Mouse (Mus musculus) granulocyte monocyte progenitor cell, adult 5-6 weeks (primary cell): Measurements from ENCODE around the gene Syt9. TPM values are rescaled to one million over a fixed set of nuclear protein-coding genes. Genes with fewer than 3 reads are reported as not detected.
"Not testable (repeated sequence)": the region's sequence is repeated elsewhere in the genome, so short reads cannot be mapped to it uniquely, and the experiment has no call there.

ENCODE experiments used
- ATAC-seq: replicated peaks from 2 replicates; pipeline ENCODE4 v1.8.0; 2016; ENCODE audit warnings: mild to moderate bottlenecking, moderate TSS enrichment, inconsistent platforms; ENCODE audit not compliant: poor library complexity, severe bottlenecking
- total RNA-seq, 2 experiments: library from RNA; stranded (forward) in 1 of 2; stranded (reverse) in 1 of 2; fragments of 200-712, 200-1000 nt in 1 of 2; fragments of >200 nt in 1 of 2; fragmentation: Nextera tagmentation in 1 of 2; gene quantifications; 2 replicates each; pipeline ENCODE4 v1.2.3; 2014 to 2017

Syt9 gene
- total RNA-seq, 2 experiments from 2014 or later, result not detected

DNA sequence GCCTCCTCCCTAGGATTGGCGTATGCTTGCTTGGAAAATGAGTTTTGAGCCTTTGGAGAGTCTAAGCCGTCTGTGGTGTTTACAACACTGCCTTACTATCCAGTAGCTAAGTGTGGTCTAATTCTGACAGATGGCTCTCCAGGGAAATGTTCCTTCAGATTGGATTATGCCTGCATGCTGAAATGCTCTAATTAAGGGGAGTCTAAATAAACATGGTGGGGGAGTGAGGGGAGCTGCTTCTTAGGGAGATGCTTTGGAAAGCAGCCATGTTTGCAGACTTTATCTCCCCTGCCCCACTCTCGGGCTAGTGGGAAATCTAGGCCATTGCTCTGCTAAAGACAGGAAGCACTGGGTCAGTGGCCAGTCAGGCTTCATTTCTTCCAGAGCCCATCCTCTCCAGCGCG is 84.6 kb downstream of the Syt9 start:
- no peak for ATAC-seq

DNA sequence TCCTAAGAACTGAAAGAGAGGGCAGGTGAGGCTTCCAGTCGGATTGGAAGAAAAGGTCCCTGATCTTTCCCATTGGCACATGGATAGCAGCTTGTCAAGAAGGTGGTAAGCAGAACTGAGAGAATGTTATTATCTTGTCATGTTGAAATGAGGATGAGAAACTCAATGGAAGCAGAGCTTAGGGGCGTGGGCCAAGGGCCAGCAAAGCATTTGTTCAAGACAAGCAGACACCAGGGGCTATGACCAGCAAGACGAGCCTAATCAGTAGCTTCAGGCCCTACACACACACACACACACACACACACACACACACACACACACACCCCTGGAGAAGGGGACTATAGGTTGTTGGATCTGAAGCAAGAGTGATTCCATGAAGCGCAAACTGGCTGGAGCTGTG is 90.6 kb downstream of the Syt9 start:
- ATAC-seq, result no peak

DNA sequence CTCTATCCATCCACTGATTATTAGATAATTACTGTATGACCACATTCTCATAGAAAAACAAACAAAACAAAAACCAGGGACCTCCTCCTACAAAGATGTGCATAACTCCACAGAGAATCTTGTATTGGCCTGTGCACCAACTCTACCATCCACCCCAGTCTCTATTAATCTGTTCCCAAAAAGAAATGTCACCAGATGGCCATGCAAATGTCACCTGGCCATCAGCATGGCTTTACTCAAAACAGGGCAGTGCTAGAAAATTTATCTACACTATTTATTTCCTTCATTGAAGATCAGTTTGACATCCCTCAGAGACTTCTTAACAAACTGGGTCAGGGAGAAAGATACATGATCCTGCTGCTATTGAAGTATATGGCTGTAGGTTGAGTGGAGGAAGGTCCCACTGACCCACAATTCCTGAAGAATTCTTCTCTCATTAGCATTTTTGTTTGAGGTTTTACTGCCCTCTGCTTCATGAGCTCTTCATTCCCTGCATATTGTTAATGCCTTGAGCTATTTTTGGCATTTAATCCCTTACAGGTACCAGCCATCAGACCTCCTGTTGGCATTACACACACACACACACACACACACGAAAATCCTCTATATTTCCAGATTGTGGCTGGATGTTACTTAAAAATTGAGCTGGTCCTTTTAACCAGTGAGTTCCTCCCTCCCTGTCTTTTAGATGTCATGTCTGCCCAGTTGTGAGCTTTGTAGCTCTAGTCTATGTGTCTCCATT is 91.3 kb downstream of the Syt9 start:
- no peak for ATAC-seq

DNA sequence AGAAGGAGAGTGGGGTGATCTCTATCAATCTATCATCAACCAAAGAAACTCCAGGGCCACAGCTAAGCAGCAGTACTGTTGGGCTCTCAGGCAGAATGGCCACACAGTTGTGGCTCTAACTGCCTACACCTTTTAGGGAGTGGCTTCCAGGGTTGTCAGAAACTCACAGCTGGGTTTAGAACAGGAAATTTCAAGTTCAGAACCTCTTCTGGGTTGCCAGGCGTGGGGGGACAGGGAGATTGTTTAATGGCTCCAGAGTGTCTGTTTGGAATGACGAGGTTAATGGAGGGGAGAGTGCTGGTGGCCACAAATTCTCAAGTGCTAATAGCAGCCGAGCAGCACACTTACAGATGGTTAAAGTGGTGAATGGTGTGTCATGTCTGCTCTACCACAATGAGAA is 92.4 kb downstream of the Syt9 start:
- no peak for ATAC-seq

DNA sequence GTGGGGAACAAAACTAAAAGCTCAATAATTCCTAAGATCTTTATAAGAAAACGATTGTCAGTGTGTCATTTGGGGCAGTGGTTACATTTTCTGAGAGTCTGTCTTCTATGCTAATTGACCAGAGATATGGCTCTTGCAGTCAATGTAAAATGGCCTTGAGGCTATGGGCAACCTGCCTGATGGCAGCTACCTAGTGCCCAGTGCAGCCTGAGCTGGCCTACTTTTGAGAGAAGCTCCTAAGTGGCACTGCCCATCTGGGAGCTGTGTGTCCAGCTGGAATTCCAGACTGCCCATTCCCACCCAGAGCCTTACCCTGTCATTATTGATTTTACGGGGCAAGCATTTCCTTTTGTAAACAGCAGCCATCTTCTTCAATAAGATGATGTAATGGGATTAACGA is 94.6 kb downstream of the Syt9 start:
- no peak for ATAC-seq

DNA sequence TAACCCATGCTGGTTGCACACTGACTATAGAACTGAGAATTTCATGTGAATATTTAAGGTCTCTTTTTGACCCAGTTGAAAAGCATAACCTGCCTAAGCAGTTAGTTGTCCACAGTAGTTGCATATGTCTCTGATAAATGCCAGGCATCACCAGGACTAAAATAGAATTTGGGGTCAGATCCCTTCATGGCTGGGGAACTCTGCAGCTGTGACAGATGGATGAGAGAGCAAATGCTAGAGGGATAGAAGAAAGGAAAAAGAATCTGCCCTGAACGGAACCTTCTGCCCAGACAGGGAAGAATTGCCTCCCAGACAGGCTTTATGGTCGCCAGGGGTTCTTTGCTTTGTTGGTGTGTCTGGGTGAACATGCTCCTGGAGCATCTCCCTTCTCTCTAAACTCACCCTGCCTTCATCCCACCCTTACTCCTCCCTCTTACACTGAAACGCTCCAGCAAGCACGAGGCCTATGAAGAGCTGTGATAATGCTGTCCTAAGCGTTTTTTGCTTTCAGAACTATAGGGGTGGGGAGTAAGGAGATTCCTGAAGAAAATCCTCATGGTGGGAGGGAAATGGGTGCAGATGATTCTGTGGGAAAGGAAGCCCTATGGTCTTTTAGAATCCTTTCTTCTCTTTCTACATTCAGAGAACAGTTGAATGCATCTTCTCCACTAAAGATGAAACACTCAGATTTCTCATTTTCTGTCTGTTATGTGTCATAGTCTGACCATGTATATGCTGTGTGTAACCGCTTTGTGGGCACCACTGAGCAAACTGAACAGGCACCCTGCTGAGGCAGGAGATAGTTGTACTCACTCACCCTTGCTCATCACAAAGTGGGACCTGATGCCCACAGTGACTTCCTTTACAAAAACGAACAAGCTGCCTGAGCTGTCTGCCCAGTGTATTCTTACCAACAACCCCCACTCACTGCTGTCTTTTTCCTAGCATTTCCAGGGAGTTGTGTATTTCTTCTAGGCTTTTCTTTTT is 108.7 kb downstream of the Syt9 start:
- ATAC-seq, result no peak

DNA sequence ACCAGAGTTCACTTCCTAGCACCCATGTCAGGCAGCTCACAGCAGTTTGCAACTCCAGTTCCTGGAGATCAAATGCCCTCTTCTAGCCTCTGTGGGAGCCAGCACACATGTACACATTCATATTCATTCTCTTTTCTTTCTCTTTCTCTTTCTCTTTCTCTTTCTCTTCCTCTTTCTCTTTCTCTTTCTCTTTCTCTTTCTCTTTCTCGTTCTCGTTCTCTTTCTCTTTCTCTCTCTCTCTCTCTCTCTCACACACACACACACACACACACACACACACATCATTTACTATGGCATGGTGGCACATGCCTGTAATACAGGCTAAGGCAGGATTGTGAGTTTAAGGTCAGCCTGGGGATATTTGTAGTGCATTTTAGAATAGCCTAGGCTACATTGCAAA is 115.2 kb downstream of the Syt9 start:
- not testable (repeated sequence) for ATAC-seq

DNA sequence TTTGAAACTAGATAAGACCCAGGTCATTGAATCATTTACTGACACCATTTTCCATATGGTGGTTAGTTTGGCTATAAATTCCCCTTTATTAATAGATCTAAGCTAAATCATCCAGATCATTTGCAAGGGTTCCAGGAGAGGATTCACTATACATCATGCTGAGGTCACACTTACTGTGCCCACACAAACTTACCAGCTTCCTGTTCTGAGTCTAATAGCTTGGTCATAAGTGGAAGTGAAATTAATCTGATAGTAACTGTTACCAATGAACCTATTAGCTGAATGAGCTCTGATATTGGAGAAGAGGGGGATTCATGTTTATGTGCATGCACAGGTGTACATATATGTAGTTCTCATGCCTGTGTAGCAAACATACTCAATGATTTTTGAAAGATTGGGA is 124.9 kb downstream of the Syt9 start:
- peak; percentile 59; the same call in 1 of the 2 replicates for ATAC-seq

DNA sequence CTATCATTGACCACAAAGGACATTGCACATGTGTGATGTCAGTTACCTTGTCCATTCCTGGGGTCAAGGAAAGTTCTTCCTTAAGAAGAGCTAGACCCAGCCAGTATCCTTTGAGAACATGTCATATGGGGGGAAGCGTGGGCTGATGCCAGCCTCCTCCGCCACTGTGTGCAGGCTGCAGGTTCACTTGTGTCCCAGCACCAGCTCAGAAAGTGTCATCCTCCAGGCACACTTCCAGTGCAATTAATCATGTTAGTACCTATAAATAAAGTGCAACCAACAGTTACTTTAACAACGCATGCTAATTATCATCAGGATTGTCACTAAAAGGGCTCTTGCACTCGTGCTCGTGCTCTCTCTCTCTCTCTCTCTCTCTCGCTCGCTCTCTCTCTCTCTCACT is 126.4 kb downstream of the Syt9 start:
- ATAC-seq, result no peak

DNA sequence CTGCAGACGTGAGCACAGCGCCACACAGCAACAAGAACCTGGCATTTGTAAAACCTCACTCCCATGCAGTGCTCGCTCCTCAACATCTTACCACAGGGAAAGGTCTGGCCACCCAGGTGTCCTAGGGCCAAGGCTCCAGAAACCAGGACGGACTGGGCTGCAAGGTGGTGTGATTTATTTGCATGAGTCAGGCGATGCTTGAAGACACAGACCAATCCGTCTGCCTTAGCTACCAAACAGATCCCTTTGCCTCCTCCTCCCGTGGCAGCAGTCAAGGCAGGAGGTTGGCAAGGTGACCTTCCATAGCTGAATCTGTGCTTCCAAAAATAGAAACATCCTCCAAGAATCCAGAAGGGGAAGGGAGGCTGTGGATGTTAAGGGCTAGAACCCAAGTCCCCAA is 130.1 kb downstream of the Syt9 start:
- ATAC-seq, result no peak

DNA sequence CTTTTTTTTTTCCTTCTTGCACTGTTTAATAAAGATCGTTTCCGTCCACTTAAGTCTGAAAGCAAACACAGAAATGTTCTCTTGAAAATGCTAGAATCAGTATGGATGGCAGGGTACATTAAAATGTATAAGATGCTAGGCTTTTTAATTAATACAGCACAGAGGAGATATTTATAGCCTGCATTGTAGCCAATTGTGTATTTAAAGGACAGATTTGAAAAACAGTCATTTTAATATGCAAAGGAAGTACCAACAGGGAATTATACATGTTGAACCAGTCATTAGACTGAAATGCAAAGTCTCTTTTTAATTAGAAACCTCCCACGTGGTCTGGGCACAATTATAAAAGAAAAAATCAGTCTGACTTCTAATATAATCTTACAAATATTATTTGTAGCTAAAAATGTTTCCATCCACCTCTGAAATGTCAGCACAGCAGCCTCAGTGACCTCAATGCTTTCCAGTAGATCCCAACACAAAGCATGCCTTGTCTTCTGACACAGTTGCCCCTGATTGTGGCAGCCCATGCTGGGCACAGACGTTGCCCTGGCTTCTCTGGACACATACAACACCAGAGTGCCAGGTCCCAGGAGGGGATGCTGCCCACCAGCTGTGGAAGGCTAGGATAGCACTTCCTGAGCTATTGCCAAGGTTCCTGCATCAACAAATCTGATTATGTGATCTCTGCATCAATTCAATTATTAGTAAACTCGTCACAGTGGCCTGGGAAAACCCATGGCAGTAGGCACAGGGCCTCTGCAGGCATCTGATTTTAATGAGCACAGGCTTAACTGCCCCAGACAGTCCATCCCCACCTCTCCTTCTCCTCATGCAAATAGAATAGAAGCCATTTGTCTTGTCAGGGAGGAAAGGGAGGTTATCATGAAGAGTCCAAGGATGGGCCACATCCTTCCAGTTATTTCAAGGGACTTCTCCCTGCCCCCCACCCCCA is 134.5 kb downstream of the Syt9 start:
- ATAC-seq, result no peak

DNA sequence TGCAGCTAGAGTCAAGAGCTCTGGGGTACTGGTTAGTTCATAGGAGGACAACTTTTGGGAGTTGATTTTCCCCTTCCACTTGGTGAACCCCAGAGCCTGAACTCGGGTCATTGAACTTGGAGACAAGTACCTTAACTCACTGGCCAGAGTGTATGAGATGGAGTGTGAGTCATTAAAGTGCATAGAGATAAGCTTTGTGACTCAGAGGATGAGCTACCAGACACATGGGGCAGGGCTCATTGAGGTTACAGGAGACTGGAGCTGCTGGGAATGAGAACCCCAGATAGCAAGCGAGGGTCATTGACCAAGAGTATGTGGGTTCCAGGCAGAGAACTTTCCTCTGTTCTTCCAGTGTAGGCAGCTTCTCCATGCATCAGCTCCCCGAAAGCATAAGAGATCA is 137.4 kb downstream of the Syt9 start:
- no peak for ATAC-seq

DNA sequence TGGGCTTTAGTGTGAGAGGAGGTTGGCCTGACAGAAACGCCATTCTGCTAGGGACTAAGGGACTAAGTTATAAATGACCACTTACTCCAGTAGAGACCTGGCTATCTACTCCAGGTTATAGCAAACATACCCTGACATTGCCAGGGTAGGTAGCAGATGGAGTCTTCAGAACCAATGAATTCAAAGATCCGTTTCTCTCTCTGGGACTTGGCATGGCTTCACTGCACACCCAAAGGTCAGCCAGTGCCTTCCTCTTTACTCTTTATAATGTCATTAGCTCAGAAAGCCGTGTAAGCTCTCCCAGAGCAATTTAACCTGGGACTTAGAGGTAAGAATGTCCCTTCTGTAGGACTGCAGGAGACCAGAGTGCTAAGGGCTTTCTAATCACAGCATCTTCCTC is 139.2 kb downstream of the Syt9 start:
- ATAC-seq, result no peak

DNA sequence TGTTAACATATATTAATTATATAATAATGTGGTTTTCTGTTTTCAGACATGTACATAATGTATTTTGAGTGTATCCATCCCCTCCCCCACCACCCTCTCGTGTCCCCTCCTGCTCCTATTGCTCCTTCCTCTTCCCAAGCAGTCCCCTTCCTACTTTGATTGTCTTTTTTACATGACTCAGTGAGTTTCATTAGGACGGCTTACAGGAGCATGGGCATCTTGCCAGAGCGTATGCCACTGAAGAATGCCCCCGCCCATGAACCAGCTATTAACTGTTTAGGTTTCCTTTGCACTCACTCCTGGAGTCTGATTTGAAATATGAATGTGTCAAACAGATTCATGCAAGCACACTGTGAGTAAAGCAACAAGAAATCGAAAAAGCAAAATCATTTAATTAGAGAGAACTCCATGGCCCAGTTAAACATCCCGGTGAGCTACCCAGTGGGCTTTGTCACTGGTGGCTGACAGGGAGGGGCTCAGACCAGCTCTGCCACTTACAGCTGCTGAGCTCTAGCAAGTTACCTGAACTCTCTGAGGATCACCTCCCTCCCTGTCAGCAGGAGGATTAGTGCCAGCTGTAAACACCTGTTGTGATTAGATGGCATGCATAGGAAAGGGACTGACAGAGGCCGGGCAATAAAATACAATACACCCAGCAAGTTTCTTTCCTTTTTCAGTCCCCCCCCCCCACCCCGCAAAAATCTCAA is 146.3 kb downstream of the Syt9 start:
- no peak for ATAC-seq

DNA sequence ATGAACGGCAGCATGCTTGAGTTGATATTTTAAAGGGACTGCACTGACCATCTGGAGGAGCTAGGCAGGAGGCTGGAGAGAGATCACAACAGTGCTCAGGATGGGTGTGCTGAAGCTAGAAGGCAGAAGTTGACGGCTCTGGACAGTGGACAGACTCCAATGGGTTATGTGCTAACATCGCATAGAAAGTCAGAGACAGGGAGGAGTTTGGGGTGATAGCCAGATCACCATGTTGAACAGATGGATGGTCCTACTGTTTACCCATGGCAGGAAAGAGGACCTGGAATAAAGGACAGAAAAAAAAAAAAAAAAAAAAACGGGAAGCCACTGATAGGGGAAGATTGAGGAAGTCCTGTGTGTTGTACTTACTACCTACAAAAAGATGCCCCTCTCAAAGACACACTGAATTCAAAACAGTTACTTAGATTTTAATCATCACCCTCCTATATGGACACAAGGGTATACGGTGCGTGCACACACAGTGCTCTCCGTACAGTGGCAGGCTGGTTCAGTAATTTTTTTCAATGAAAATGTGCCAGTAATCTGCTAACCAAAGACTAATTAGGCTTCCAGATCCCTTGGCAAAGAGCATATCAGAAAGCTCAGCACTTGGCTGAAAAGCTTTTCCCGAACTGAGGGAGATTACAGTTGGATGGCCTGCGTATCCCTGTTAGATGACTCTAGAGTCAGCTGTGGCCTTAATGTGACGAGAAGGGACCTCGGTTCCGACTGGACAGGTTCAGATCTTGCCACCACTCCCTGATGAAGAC is 148.9 kb downstream of the Syt9 start:
- ATAC-seq, result peak; percentile 20; the same call in 1 of the 2 replicates

DNA sequence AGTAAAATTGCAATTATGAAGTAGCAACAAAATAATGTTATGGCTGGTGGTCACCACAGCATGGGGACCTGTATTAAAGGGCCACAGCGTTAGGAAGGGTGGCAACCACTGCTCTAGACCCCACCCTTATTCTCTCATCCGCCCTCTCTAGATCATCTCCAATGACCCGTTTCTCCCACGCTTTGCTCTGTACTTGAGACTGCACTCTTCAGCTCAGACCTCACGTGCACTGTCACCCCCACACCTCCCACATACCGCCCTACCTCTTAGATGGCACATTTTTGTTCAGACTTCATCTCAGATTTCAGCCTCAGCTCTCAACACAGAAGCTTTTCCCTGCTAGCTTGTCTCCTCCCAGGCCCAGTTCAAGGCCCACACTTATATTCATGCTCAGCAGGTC is 150.9 kb downstream of the Syt9 start:
- no peak for ATAC-seq

DNA sequence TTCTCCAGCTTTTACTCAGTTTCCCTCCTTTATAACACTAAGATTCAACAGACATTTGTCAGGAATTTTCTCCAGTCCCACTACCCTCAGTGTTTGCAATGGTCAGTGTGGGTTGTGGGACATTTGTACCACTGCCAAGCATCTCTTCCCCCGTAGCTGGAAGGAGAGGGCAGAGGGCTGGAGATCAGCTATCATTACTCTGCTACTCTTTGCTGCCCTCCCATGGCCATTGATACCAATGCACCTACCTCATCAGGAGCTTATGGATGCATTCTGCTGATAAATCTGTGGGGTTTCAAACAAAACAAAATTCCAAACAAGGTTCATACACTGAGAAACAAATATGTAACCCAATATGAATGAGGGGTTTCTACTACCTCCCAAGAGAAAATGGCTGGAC is 155.8 kb downstream of the Syt9 start:
- ATAC-seq, result peak; percentile 84

DNA sequence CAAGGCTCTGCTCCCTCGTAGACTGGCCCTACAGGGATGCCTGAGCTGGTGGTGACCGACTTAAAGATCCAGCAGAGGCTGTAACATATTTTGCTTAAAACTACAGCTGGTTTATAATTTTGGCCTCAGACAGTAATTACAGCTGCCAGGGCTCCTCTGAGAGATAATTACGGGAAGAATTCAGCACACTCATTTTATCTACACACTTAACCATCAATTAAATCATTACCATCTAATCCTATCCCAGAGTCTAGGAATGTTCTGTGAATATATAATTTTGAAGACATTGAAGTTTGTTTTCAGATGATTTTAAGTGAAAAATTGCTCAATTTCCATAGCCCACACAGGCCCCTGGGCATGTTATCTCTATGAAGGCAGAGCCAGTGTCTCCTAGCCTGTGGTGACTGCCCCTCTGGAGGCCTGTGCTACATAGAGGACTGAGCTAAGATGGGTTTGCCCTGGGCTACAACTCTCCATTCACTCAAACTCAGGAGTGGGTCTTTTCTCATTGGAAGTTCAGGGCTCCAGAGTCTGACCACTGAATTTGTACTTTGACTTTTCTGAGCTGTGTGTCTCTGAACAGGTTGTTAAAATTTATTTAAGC is 157.7 kb downstream of the Syt9 start:
- no peak for ATAC-seq

DNA sequence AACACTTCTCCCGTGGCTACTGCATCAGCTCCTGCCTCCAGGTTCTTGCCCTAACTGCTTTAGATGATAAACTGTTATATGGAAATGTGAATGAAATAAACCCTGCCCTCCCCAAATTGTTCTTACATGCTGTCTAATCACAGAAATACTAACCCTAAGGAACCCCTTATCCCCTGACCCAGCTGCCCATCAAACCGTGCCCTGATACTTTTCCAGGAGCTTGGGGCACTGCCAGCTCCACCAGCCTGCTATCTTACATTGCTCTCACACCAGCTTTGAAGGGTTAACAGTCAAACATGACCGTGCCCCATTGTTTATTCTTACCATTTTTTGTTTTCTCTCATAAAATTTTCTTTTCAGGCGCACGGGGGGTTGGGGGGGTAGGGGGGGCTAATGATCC is 158.8 kb downstream of the Syt9 start:
- no peak for ATAC-seq
